Mouse (Mus musculus) kidney, adult 2 months (tissue): ENCODE data around the gene Dapk1. TPM values are rescaled to one million over a fixed set of nuclear protein-coding genes. Genes with fewer than 3 reads are reported as not detected.

ENCODE experiments used
- DNase-seq: peaks from one replicate; pipeline ENCODE4 v3.0.0; 2021
- H3K27ac ChIP-seq: fragments of 200-500 bp; 2 replicates; pipeline ENCODE4 v1.5.1; 2012; ENCODE audit warnings: low read depth, low read length, control low read depth, inconsistent platforms; ENCODE audit not compliant: insufficient read depth
- H3K27me3 ChIP-seq: fragments of 200-500 bp; replicated peaks from 2 replicates; pipeline ENCODE4 v1.6.1; 2012; ENCODE audit warnings: mild to moderate bottlenecking, moderate library complexity, low read length, inconsistent platforms; ENCODE audit not compliant: control insufficient read depth, insufficient read depth
- H3K36me3 ChIP-seq: fragments of 200-500 bp; 2 replicates; pipeline ENCODE4 v1.6.1; 2012; ENCODE audit warnings: mild to moderate bottlenecking, moderate library complexity, low read length, inconsistent platforms; ENCODE audit not compliant: control insufficient read depth, insufficient read depth
- H3K4me1 ChIP-seq: fragments of 200-500 bp; 2 replicates; pipeline ENCODE4 v1.6.1; 2011; ENCODE audit warnings: low read length; ENCODE audit not compliant: control insufficient read depth, insufficient read depth
- H3K4me3 ChIP-seq: fragments of 200-500 bp; 2 replicates; pipeline ENCODE4 v1.5.1; 2011; ENCODE audit warnings: mild to moderate bottlenecking, low read depth, low read length, control low read depth; ENCODE audit not compliant: insufficient read depth
- CTCF ChIP-seq: fragments of 200-500 bp; conservative IDR thresholded peaks from 2 replicates; pipeline ENCODE4 v1.5.1; 2011; ENCODE audit warnings: low read depth, mild to moderate bottlenecking, control low read depth, low read length, moderate library complexity, mixed read lengths; ENCODE audit not compliant: insufficient read depth, insufficient read length
- POLR2A ChIP-seq: fragments of 200-500 bp; IDR thresholded peaks from one replicate; pipeline ENCODE4 v1.6.1; 2011; ENCODE audit warnings: low read depth, low read length, control low read depth
- WGBS: fragments of 180-500 bp; shearing (Covaris S2); methylation state at CpG from one replicate; pipeline ENCODE4 v1.1.7; 2018; 5-methylcytosine and 5-hydroxymethylcytosine counted together
- polyA plus RNA-seq: library from polyadenylated mRNA; depleted of rRNA; stranded (reverse); fragments of >200 nt; gene quantifications from 2 replicates; pipeline ENCODE4 v1.2.3, GENCODE M21; 2012

Gene Dapk1
- polyA plus RNA-seq, 1 experiment: 39.5 TPM

GRCm38 (mm10) chr13:60671235-60671634 lies 69.5 kb downstream of the Dapk1 start:
- no peak for DNase-seq
- no peak for TF ChIP-seq POLR2A
- no peak for TF ChIP-seq CTCF
- H3K27ac ChIP-seq: peak overlapping the region; percentile 51
- no peaks in the 10 kb centered on the region for H3K27me3 ChIP-seq
- H3K4me1 ChIP-seq: peaks cover 50% of the 10 kb centered on the region
- H3K4me3 ChIP-seq: no peak overlapping the region
- 59% methylated on average over 10 of the region's 10 CpGs for WGBS
- no peaks in the 10 kb centered on the region for H3K36me3 ChIP-seq

DNA sequence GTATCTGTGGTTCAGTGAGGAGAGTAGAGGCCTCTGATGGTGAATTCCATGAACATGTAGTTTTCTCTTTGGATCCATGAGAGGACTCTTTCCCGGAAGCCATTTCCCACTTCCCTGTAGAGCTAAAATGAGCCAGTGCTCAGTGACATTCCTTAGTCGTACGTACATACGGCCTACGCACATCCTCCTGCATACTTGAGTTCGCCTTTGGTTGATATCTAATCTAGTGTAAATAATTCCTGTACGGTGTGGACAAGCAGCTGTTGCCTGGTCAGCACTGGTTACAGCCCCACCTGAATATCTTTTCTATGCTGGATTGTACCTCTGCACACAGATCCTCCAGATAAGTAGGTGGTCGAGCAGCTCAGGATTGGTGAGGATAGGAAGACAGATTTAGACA lies 70.5 kb downstream of the Dapk1 start:
- Histone ChIP-seq H3K4me3 (no peak overlapping the region), H3K4me1 (peaks cover 50% of the 10 kb centered on the region), H3K36me3 (no peaks in the 10 kb centered on the region), H3K27me3 (no peaks in the 10 kb centered on the region), H3K27ac (peak overlapping the region; percentile 19; the same call in 1 of the 2 replicates)
- WGBS: 55% methylated on average over 8 of the region's 8 CpGs
- TF ChIP-seq CTCF: no peak
- TF ChIP-seq POLR2A: no peak
- DNase-seq: no peak

DNA sequence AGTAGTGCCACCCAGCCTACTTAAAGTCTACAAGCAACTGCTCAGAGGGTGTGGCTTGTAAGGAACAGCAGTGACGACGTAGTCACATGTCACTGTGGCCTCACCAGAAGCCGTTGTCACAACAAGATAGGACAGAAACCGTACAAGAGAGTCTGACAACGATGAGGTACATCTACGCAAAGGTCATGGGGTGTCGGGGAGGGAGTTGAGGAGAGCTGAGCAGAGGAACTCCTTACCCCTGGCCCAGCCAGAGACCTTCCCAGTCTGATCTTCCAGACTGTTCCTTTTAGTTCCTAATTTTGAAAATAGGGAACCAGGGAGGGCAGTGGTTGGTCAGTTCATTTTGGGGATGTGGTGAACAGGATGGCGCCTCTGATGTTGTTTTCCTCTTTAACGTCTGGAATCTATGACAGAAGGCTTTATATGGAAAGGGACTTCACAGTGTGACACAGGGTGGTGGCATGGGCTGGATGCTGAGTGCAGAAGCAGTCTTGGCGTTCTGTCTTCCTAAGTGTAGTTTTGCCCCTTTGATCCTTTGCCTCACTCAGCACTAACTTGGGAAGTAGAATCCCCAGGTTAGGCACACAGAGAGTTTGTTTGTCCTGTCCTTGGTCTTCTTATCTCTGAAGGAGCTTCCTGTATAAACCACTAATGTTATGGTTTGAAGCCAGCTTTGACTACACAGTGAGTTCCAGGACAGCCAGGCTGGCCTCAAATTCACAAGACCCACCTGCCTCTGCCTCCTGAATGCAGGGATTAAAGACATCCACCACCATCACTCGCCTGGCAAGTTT lies 71.3 kb downstream of the Dapk1 start:
- no peak overlapping the region for H3K4me3 ChIP-seq
- H3K27me3 ChIP-seq: no peaks in the 10 kb centered on the region
- no peak for DNase-seq
- H3K36me3 ChIP-seq: no peaks in the 10 kb centered on the region
- 80% methylated on average over 11 of the region's 11 CpGs for WGBS
- peaks cover 45% of the 10 kb centered on the region for H3K4me1 ChIP-seq
- H3K27ac ChIP-seq: 0 out of 2 replicates have a peak overlapping the region, but pooled peaks have one; percentile 3
- TF ChIP-seq CTCF (no peak), POLR2A (no peak)

DNA sequence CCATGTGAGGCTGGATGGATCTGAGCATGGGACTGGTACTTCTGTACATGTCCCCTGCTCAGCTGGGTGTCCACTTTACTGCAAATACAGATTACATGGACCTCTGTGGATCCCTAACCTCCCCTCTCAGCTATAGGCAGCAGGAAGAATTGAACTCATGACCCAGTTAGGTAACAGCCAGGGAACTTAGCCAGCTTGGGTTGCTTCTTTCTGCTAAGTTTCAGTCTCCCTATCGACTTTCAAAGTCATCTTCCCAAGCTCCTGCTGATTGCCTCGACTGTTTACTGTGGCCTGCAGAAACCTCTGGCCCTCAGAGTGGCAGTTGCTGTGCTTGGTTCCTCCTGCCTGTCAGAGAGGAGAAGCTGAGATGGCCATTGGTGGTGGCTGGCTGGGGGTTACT lies 72.6 kb downstream of the Dapk1 start:
- 10% methylated on average over 2 of the region's 2 CpGs for whole genome bisulfite sequencing
- Histone ChIP-seq H3K36me3 (no peaks in the 10 kb centered on the region), H3K27me3 (no peaks in the 10 kb centered on the region), H3K4me3 (no peak overlapping the region), H3K27ac (peak overlapping the region; percentile 93), H3K4me1 (peaks cover 42% of the 10 kb centered on the region)
- TF ChIP-seq CTCF: no peak
- no peak for DNase-seq

DNA sequence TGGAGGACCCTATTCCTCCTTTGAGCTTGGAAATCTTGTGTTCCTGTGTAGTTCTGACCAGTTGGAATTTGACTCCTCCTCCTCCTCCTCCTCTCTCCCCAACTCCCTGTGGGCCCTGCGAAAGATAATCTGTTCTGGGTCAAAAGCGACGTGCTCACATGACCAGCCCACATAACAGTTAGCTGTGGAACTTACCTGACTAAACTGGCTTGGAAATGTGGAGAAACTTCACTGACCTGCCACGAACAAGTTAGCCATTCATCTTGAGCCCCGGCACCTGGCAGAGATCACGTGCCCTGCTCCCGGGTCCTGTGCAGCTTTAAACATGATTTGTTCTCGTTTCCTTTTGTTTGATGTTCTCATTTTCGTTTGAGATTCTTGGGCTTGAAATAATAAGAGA lies 73.2 kb downstream of the Dapk1 start:
- Histone ChIP-seq H3K4me3 (no peak overlapping the region), H3K27ac (peak overlapping the region; percentile 93), H3K4me1 (peaks cover 41% of the 10 kb centered on the region), H3K36me3 (no peaks in the 10 kb centered on the region), H3K27me3 (no peaks in the 10 kb centered on the region)
- TF ChIP-seq CTCF (no peak), POLR2A (no peak)
- peak; percentile 91 for DNase-seq
- 11% methylated on average over 9 of the region's 9 CpGs for WGBS

- H3K4me3 ChIP-seq: no peak overlapping the region
- 26% methylated on average over 4 of the region's 4 CpGs for whole genome bisulfite sequencing
- TF ChIP-seq CTCF (no peak), POLR2A (no peak)
- peak overlapping the region; percentile 93 for H3K27ac ChIP-seq
- H3K36me3 ChIP-seq: no peaks in the 10 kb centered on the region
- H3K4me1 ChIP-seq: peaks cover 37% of the 10 kb centered on the region
- no peaks in the 10 kb centered on the region for H3K27me3 ChIP-seq
- DNase-seq: no peak
These were observed 73.7 kb downstream of the Dapk1 start for GRCm38 (mm10) chr13:60675416-60675815.

GRCm38 (mm10) chr13:60678912-60679311 lies 77.2 kb downstream of the Dapk1 start:
- H3K36me3 ChIP-seq: no peaks in the 10 kb centered on the region; the same call in 1 of the 2 replicates
- H3K27me3 ChIP-seq: no peaks in the 10 kb centered on the region
- WGBS: 70% methylated on average over 6 of the region's 6 CpGs
- H3K4me3 ChIP-seq: no peak overlapping the region
- H3K27ac ChIP-seq: no peak overlapping the region
- TF ChIP-seq POLR2A (no peak), CTCF (no peak)
- H3K4me1 ChIP-seq: peaks cover 30% of the 10 kb centered on the region
- no peak for DNase-seq
